Mouse (Mus musculus) neutrophil, adult 5-6 weeks (primary cell): ENCODE data around the gene 2310057J18Rik. TPM values are rescaled to one million over a fixed set of nuclear protein-coding genes. Genes with fewer than 3 reads are reported as not detected.

Experiments used
- ATAC-seq: fragments of 151-379, 151-347 bp; 2 replicates; pipeline ENCODE4 v1.8.0; 2017; ENCODE audit warnings: mild to moderate bottlenecking, moderate TSS enrichment; ENCODE audit not compliant: insufficient number of reproducible peaks, poor library complexity, low FRiP score, severe bottlenecking; ENCODE audit errors: extremely low read depth
- total RNA-seq: library from RNA; stranded (forward); fragments of 200-1000 nt; gene quantifications from 2 replicates; pipeline ENCODE4 v1.2.3, GENCODE M21; 2017

The 2310057J18Rik gene
- total RNA-seq = not detected in 2 replicates

GRCm38 (mm10) chr10:28986203-28986602 is at the start of gene 2310057J18Rik:
TSS of gene 2310057J18Rik (minus strand) at chr10:28986303.
- ATAC-seq = no peak

GRCm38 (mm10) chr10:29029960-29030359 is 43.9 kb upstream of the 2310057J18Rik start:
- peak; percentile 46; the same call in 1 of the 2 replicates for ATAC-seq

- no peak for ATAC-seq
These were observed 33.6 kb upstream of the 2310057J18Rik start for GRCm38 (mm10) chr10:29019496-29020270.

- ATAC-seq = no peak
These were observed 11.7 kb upstream of the 2310057J18Rik start for GRCm38 (mm10) chr10:28997776-28998175.

- no peak for ATAC-seq
These were observed 2.9 kb upstream of the 2310057J18Rik start for GRCm38 (mm10) chr10:28988990-28989389.

GRCm38 (mm10) chr10:28968189-28968588 is 17.9 kb downstream of the 2310057J18Rik start:
- ATAC-seq = no peak

- no peak for ATAC-seq
These were observed 31.0 kb downstream of the 2310057J18Rik start for GRCm38 (mm10) chr10:28955138-28955537.

GRCm38 (mm10) chr10:28954515-28954914 is 31.6 kb downstream of the 2310057J18Rik start:
- no peak for ATAC-seq

Other genes with a start within 250 kb of the 2310057J18Rik start
- gene Soga3, start 157.5 kb upstream of the 2310057J18Rik start, total RNA-seq = not detected in 2 replicates
- gene Gm49353, start 212.7 kb upstream of the 2310057J18Rik start, total RNA-seq = not detected in 2 replicates
- 0.23 TPM in 1 of 2 replicates, not detected in the other for gene 9330159F19Rik, start 225.3 kb upstream of the 2310057J18Rik start, total RNA-seq